9 mouse cellular contexts compared by ENCODE assay signal in the genomic region with DNA sequence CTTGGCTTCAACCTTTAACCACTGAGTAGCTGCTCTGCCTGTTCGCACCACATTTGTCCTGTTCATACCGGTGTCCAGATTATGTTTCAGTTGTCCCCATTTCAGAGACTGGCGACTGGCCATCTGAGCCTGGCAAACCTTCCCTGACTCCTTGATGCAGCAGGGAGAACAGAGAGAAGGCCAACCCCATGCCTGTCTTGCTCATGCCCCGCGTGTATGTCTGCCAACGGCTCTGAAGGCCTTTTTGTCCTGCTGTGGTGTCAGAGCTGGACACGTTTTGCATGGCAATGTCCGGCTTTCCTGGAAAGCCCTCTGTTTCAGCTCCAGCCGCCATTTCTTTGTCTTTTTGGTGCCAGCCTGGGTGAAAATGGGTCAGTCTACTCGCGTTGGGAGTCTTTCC.
A peak's percentile ranks its signal among the peaks of the same experiment; 100 is the strongest.
DNase-seq lines count a peak whose midpoint lies in the region; ATAC-seq and TF ChIP-seq lines count a peak whose summit lies in the region.
"Had no signal": no experiment of that assay in that cellular context is flagged by ENCODE, and none has a peak within 500 bp of the region (broad histone marks: within the 10 kb centered on the region; RNA-seq: fewer than 3 reads in every experiment).

No protein-coding gene starts in this region.

- no peaks in the 10 kb centered on the region for H3K27me3 ChIP-seq in hindbrain, postnatal 0 days (ENCODE audit: insufficient read depth, low read length)
- H3K27me3 ChIP-seq in hindbrain, embryonic 13.5 days = no peaks in the 10 kb centered on the region

- no peak overlapping the region for H3K4me3 ChIP-seq in hindbrain, postnatal 0 days (ENCODE audit: low read length)
- no peak overlapping the region for H3K4me3 ChIP-seq in hindbrain, embryonic 13.5 days
- H3K4me3 ChIP-seq in layer of hippocampus, adult 2 months = no peak overlapping the region

- H3K9ac ChIP-seq in hindbrain, postnatal 0 days (replicated peaks; ENCODE audit: low read length) = no peak overlapping the region
- no peak overlapping the region for H3K9ac ChIP-seq in hindbrain, embryonic 13.5 days

- no peaks in the 10 kb centered on the region for H3K4me1 ChIP-seq in hindbrain, postnatal 0 days (ENCODE audit: insufficient read depth, low read length)
- no peaks in the 10 kb centered on the region for H3K4me1 ChIP-seq in hindbrain, embryonic 13.5 days (replicated peaks)

- peak; percentile 77 for DNase-seq in hindbrain, postnatal 0 days (ENCODE audit: low spot score)
- DNase-seq in cerebellum, postnatal 25 days = peak; percentile 89 to 91
- DNase-seq in layer of hippocampus, adult 2 months (ENCODE audit: low spot score in 2 of 2) = peak; percentile 33 to 74
- peak; percentile 86 to 89 for DNase-seq in right cerebral cortex, postnatal 10 days (ENCODE audit: low spot score in 2 of 2)
- no peak for DNase-seq in urinary bladder, postnatal 25 days (ENCODE audit: low spot score)
- no peak for DNase-seq in embryo, embryonic 11 days
- no peak for DNase-seq in testis, postnatal 10 days (ENCODE audit: low spot score)
- DNase-seq: kidney, postnatal 14 days had no signal

- 60% methylated on average over 11 of the region's 11 CpGs for WGBS in hindbrain, postnatal 0 days
- WGBS in hindbrain, embryonic 13.5 days = 84% methylated on average over 11 of the region's 11 CpGs

- H3K4me2 ChIP-seq in hindbrain, postnatal 0 days (ENCODE audit: low read depth, low read length) = no peak overlapping the region
- no peak overlapping the region for H3K4me2 ChIP-seq in hindbrain, embryonic 13.5 days

- no peaks in the 10 kb centered on the region for H3K36me3 ChIP-seq in hindbrain, postnatal 0 days (ENCODE audit: insufficient read depth, low read length)
- H3K36me3 ChIP-seq in hindbrain, embryonic 13.5 days = no peaks in the 10 kb centered on the region

- peak; percentile 95 for ATAC-seq in hindbrain, postnatal 0 days
- ATAC-seq in hindbrain, embryonic 13.5 days (ENCODE audit: low FRiP score) = no peak

- TF ChIP-seq CTCF in hindbrain, postnatal 0 days (IDR thresholded peaks at IDR 0.05; ENCODE audit: low read depth) = no peak
- no peak for TF ChIP-seq CTCF in layer of hippocampus, adult 2 months (conservative IDR thresholded peaks at IDR 0.05)

- H3K27ac ChIP-seq in hindbrain, postnatal 0 days = peak overlapping the region; percentile 66; the same call in 1 of the 2 replicates
- H3K27ac ChIP-seq in hindbrain, embryonic 13.5 days = no peak overlapping the region
- no peak overlapping the region for H3K27ac ChIP-seq in layer of hippocampus, adult 2 months

- H3K9me3 ChIP-seq in hindbrain, postnatal 0 days (ENCODE audit: low read length) = no peaks in the 10 kb centered on the region
- H3K9me3 ChIP-seq in hindbrain, embryonic 13.5 days = no peaks in the 10 kb centered on the region

Comparison
In these comparisons a context has a peak if more than half of its experiments do, and no peak if none do; other contexts are left out.
1. DNase-seq: peak in hindbrain, postnatal 0 days (single experiment), cerebellum, postnatal 25 days (2 of 2), layer of hippocampus, adult 2 months (2 of 2) and right cerebral cortex, postnatal 10 days (2 of 2); none in urinary bladder, postnatal 25 days (single experiment), embryo, embryonic 11 days (single experiment) and testis, postnatal 10 days (single experiment).